Mouse (Mus musculus): ENCODE data around the gene Pold4.

The Pold4 gene

DNA sequence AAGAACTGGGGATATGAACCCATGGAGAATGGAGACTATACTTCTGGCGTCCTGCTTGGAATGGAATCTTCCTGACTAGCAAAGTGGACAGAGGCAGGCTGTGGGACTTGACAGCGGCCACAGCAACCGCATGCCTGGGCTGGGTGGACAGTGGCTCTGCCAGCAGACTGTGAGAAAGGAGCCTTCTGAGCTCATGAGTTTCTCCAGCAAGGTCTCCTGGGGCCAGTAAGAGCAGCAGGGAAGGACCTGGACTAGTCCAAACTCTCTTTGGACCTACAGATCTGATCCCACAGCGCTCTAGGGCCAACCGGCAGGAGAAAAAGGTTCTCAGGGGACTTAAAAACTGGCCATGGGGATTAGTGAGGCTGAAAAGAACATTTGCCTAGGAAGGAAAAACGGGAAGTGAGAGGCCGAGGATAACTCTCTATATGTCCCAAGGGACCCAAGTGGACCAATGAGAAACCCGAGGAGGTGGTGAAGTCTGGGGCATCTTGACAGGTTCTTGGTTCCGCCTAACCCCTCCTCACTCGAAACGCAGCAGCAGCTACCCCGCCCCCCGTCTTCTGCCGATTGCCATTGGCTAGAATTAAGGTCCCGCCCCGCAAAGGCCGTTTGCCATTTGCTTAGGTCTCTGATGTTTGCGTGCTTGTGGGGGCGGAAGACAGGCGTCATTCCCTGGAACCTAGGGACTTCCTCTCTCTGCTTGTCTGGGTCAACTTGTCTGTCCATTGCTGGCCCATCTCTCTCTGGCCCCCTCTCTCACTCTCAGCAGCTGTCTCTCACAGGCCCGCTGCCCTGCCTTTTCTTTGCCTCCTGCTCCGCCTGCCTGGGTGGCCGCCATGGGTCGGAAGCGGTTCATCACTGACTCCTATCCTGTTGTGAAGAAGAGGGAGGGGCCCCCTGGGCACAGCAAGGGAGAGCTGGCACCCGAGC is at the start of gene Pold4:
Pold4 (plus strand) TSS at position 647 of the 933 bp plus-strand sequence.
- DNase-seq (ENCODE audit: low read depth) = peak; percentile 90

DNA sequence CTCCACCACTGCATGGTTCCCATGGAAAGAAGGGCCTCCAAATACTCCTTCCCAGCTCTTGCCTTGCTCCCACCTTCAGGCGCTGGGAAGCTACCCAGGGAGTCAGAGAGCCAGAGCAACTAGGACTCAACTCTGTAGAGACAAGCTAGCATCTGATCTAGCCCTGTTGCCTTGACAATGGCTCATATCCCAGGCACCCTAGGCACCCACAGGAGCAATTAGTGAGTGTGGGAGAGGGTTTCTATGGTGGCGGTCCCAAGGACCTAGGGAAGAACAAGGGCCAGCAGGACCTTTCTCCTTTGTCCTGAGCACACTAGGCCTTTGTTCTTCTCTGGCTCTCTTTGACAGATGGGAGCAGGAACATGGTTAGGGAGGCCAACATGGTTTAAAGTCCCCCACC is 48.0 kb upstream of the Pold4 start:
- DNase-seq (ENCODE audit: low read depth) = no peak

DNA sequence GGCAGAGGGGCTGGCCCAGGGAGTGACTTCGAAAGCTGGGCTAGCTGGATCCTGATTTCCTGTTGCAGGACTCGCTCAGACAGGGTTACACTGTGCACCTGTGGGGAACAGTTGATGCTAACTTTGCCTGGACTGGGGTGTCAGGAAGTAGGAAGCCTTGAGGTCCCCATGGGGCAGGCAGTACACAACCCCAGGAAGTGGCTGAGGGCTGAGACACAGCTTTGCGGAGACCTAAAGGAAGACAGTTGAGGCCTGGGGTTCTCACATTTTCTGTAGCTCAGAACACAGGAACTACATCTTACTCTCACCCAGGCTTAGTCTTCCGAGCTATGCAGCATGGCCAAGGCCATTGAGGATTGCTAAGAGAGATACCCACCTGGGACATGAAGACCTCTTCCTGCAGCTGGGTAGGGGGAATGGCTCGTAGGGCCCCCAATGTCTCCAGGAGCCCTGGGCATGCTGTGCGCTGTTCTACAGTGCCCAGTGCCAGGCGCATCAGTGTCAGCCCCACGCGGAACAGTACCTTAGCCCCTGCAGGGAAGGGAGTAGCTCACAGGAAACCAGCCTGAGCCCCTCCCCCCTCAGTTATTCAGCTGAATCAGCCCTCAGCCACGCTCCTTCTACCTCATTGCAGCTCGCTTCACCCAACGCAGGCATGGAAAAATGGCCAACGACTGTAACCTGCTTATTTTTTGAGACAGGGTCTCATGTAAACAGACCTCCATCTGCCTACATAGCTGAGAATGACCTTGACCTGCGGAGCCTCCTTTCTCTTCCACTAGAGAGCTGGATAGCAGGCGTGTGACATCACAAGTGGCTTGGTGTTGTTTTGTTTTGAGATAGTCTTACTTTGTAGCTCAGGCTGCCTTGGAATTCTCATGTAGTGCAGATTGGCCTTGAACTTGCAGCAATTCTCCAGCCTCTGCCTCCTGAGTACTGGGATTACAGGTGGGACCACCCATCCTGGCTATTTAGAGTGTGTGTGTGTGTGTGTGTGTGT is 46.4 kb upstream of the Pold4 start:
- DNase-seq (ENCODE audit: low read depth) = no peak

DNA sequence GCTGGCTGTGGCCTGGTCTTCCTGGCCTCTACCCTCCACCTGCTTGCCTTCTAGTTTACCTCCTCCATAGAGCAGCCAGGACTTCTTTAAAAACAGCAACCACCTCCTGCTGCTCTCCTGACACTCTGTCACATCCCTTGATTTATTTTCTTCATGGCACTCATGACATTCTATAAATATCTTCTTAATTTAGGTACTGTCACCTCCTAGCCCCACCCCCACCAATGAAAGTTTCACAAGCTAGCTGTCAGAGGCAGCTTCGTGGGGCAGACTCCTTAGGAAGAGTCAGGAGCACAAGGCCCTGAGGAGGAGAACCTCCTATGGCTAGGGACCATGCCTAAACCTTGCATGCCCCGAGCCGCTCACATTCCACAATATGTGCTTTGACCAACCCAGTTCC is 44.4 kb upstream of the Pold4 start:
- no peak for DNase-seq (ENCODE audit: low read depth)

DNA sequence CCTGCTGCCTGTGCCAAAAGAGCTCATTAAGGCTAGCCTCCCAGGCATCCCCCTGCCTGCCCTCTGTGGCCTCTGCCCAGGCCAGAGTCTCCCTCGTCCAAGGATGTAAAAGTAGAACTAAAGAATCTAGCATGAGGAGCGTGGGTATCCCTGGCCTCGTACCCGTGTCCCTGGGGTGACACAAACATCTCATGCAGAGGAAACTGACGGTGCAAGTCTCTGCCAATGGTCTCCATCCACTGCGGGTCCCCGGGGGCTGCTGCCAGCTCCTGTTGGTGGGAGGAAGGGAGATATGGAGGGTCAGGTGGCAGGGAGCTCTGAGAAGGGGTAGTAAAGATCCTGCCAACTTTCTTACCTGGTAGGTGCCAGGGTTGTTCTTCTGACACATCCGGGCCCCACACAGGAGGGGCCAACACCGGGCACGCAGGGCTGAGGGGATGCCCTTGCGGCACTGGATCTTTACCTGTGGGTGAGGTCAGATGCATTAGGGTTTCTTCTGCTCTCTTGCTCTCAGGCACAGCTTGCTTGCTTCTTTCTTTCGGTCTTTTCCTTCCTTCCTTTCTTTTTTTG is 42.6 kb upstream of the Pold4 start:
- no peak for DNase-seq (ENCODE audit: low read depth)

DNA sequence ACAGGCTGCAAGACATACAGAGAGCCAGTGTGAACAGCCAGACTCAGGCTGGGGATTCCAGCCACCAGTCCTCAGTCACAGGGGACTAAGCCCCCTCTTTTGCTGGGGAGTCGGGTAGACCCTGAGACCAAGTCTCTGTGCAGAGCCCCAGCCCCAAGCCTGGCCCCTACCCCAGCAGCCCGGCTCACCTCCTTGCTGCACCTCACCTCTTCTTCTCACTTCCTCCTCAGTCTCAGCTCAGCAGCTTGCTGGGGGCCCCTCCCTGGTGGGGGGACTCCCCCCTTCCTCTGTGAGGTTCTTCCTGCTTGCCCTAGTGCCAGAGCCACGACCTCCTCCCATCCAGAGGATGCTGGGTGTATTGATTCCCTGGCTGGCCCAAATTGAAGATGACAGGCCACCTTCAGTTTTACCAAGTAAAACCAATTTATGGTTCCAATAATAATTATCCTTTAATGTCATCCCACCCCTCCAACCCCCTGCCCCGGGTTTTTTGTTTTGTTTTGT is 40.8 kb upstream of the Pold4 start, which contains the start of gene Tbc1d10c:
Tbc1d10c (minus strand) TSS at position 454 of the 504 bp plus-strand sequence.
- no peak for DNase-seq (ENCODE audit: low read depth)

DNA sequence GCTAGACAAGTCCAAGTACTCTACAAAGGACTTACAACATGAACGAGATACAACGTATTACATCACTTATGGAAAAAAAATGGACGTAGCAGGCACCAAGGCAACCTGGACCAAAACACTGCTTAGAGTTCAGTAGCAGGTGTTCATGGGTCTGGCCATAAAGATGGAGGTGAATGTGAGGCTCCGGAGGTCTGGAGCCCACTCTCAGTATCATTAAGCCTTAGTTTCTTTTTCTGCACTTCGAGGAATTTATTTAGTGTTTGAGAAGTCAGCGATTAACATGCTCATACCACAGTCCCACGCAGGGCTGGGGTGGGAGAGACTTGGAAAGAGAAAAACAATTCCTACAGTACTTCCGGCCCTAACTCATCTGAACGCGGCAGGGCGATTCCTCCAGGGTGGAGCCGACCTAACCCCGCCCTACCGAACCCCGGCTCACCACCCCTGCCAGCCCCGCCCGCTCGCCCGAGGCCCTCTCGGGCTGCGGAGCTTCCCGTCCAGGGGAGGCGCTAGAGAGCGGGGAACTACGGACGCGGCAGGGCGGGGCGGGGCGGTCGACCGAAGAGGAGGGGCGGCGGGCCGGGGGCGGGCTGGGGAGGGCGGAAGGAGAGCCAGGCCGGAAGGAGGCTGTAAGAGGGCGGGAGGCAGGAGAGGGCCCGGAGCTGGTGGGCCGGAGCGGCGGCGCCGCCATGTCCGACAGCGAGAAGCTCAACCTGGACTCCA is 40.0 kb upstream of the Pold4 start, which contains the start of gene Ppp1ca:
Ppp1ca (plus strand) TSS at position 538 of the 723 bp plus-strand sequence.
- peak; percentile 92 for DNase-seq (ENCODE audit: low read depth)

DNA sequence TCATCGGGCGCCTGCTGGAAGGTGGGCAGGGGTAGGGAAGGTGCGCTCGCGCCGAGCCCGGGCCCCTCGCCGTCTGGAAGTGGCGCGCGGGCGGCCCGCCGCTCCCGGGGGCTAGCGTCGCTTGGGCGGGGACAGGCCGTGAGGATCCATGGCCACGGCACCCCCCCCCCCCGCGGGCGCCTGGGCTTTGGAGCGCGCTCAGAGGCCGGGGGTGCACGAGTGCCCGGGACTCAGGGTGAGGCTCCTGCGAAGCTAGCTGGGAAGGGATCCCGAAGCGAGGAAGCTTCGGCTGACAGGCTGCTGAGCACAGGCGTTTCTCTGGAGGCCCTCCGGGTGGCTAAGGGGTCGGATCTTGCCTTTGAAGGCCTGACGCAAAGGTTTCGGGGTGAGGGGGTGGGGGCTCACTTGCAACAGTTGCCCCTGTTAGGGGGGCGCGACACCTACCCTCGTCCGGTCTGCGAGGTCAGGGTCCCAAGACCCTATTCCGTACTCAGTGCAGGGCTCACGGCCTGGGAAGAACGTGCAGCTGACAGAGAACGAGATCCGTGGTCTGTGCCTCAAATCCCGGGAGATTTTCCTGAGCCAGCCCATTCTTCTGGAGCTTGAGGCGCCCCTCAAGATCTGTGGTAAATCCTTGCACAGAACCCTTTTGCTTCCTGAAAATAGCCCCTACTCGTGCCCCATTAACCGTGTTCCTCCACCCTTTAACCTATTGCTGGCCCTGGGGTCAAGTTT is 39.3 kb upstream of the Pold4 start:
- DNase-seq (ENCODE audit: low read depth) = no peak

DNA sequence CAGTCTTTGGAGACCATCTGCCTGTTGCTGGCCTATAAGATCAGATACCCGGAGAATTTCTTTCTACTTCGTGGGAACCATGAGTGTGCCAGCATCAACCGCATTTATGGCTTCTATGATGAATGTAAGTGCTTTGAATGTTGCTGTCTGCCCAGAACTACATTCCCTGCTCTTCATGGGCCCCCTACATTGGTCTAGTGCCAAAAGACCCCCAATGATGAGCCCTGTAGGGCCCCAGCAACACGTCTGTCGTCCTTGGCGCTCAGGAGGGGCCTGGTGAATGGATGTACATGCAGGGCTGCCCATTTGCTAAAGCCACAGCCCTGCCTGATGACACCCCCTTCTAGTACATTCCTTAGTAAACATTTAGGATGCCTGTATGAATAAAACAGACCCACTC is 38.6 kb upstream of the Pold4 start:
- DNase-seq (ENCODE audit: low read depth) = no peak

DNA sequence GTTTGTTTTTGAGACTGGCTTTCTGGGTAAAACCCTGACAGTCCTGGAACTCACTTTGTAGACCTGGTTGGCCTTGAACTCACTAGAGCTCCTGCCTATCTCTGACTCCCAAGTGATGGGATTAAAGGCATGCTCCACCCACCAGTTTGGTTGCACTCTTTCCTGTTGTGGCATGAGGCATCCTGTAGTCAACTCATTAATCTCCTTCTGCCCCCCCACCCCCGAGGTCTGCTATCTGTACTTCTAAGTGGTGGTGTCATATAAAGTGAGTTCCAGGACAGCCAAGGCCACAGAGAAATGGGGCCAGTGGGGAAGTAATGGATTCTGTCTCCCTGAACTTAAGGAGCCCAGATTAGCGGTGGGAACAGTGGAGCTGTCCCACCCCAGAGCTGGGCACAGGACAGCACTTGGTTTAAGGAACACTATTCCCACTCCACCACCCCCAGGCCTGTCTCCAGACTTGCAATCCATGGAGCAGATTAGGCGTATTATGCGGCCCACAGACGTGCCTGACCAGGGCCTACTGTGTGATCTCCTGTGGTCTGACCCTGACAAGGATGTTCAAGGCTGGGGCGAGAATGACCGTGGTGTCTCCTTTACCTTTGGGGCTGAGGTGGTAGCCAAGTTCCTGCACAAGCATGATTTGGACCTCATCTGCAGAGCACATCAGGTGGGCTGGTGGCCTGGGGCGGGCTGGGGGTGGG is 37.5 kb upstream of the Pold4 start:
- peak; percentile 22 for DNase-seq (ENCODE audit: low read depth)

DNA sequence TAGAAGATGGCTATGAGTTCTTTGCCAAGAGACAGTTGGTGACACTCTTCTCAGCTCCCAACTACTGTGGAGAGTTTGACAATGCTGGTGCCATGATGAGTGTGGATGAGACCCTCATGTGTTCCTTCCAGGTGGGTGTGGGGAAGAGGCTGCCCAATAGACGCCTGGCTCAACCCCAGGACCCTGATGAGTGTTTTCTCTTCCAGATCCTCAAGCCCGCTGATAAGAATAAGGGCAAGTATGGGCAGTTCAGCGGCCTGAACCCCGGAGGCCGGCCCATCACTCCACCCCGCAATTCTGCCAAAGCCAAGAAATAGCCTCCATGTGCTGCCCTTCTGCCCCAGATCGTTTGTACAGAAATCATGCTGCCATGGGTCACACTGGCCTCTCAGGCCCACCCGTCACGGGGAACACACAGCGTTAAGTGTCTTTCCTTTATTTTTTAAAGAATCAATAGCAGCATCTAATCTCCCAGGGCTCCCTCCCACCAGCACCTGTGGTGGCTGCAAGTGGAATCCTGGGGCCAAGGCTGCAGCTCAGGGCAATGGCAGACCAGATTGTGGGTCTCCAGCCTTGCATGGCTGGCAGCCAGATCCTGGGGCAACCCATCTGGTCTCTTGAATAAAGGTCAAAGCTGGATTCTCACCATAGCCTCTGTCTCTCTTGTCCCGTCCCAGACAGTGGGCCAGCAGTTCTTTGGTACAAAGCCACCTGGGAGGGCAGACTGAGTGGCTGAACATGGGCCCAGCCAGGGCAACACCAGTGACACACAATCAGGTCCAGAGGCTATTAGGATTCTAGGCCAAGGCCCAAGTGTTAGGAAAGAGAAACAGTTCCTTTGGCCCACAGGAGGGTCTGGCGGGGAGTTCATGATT is 36.7 kb upstream of the Pold4 start:
- no peak for DNase-seq (ENCODE audit: low read depth)

DNA sequence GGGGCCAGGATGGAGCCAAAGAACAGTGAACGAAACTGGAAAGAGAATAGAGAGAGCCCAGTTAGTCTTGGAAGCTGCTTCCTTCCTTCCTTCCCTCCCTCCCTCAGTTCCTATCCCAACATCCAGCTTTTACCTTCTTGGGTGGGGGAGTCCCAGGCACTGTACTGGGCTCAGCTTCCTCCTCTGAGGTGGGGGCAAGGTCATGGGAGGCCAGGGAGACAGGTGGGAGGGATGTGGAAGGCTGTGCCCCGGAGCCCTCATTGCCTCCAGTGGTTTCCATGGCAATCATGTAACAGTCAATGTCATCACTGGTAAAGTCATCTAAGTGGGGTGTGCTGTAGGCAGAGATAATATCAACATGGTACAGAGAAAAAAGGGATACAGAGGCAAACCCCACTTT is 35.7 kb upstream of the Pold4 start:
- no peak for DNase-seq (ENCODE audit: low read depth)

DNA sequence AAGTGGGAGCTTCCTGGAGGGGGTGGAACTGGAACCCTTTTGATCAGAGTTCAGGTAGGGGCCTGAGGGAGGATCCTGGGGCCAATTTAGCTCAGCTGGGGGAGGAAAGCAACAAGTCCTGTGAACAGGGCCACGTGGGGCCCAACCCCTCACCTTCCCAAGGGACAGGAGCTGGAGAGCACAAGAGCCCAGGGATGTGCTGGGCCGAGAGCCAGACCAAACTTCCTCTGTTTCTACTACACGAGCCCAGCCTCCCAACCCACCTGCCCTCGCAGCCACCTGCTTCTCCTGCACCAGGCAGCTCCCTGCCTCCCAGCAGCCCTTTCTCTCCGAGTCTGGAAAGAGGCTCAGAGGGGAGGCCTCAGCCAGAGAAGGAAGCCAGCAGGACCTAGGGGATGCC is 35.2 kb upstream of the Pold4 start:
- no peak for DNase-seq (ENCODE audit: low read depth)

DNA sequence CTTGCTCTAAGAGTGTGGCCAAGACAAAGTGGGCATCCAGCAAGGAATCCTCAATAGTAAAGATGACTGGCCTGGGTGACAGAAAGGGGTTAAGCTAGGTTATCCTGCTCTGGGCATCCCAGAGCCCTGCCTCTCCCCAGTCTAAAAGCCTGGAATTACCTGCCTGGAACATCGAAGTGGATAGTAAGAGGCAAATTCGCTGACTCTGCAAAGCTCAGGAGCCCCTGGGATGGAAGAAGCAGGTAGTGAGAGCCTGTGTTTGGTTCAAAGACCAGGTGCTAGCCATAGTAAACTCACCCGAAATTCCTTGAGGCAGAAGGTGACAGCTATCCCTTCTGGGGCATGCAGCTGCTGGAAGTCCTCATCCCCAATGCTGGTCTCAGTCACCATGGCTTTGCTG is 34.5 kb upstream of the Pold4 start:
- DNase-seq (ENCODE audit: low read depth) = no peak

DNA sequence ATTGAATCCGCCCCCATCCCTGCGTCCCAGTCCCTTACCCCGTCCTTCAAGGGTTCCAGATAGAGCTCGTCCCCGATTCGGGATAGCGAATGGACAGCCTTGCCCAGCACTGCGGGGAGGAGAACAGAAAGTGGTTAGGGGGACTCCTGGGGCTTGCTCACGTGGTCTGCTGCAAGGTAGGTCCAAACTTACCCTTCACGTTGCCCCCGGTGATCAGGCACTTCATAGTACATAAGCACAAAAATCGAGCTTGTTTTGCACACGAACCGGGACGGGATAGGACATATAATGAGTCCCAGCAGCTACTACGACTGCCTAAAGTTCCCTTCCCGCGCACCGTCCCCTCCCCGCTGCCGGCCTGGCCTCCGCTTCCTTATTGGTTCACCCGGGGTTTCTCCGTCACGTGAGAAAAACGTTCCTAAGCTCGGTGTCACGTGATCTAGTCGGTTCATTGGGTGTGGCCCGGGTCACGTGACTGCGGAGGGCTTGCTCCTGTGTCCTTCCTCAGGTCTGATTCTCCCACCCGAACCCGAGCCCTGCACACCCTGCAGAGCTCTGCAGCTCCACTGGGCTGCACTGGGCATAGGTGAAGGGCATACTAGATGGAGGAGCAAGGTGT is 30.3 kb upstream of the Pold4 start, which contains the start of gene Rad9a:
Rad9a (minus strand) TSS at position 372 of the 619 bp plus-strand sequence.
- DNase-seq (ENCODE audit: low read depth) = peak; percentile 99

DNA sequence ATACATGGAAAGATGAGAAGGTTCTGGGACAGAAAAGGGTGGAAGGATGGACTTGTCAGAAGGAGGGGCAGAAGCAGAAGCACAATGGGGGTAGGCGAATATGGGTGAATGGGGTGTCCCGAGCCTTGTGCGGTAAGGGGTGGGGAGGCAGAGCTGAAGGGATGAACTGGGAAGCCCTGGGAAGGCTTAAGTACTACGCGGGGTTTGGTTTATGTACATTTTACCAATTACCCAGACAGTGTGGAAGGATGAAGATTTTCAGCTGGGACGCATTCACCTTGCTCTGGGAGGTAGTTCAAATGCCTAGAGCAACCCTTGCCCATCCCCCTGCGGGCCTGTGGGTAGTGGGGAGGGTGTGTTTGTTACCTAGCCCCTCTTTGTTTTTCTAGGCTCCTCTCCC is 29.6 kb upstream of the Pold4 start:
- no peak for DNase-seq (ENCODE audit: low read depth)

DNA sequence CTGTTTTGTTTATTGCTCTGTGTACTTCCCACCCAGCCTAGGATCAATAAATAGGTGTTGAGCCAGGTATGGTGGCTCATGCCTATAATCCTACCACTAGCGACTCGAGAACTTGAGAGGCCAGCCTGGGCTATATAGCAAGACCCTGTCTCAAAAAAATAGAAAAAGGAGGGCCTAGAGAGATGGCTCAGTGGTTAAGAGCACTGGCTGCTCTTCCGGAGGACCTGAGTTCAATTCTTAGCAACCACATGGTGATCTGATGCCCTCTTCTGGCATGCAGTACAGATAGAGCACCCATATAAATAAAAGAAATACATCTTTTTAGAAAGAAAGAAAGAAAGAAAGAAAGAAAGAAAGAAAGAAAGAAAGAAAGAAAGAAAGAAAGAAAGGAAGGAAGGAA is 28.6 kb upstream of the Pold4 start:
- no peak for DNase-seq (ENCODE audit: low read depth)

DNA sequence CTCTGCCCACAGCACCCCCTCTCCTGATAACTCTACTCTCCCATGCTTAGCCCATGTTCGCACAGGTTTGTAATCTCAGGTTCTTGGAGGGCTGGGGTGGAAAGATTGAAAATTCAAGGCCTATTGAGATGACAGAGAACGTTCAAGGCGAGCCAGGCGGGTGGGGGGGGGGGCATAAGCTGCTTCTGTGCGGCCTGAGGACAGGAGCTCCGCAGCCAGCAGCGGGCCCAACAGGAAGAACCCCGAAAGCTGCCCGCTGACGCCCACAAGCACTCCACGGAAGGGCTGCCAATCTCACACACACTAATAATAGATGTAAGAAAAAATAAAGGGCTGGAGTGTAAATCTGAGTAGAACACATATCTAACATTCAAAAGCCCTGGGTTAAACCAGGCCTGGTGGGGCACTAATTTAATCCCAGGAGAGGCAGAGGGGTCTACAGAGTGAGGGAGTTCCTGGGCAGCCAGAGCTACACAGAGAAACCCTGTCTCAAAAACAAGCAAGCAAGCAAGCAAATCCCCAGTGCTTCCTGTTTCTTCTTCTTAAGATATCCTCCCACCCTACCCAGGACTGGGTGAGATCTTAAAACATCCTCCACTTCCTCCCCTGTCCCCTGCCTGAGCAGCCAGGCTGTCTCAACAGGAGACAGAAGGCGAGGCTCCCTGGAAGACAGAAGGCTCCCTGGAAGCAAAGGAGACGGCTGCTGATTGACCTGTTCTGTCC is 27.9 kb upstream of the Pold4 start:
- no peak for DNase-seq (ENCODE audit: low read depth)
